Mouse (Mus musculus) heart, adult 11 months (tissue): Measurements from ENCODE around the gene Entpd8.

ENCODE experiments used
- DNase-seq: peaks from one replicate; pipeline ENCODE4 v3.0.0; 2022

The Entpd8 gene

GRCm38 (mm10) chr2:25098005-25098615 lies 18.0 kb downstream of the Entpd8 start:
- no peak for DNase-seq

- no peak for DNase-seq
Measured at GRCm38 (mm10) chr2:25098956-25099355, 18.9 kb downstream of the Entpd8 start.

GRCm38 (mm10) chr2:25099703-25100102 lies 19.6 kb downstream of the Entpd8 start:
- DNase-seq: no peak

GRCm38 (mm10) chr2:25104122-25104521 lies 24.0 kb downstream of the Entpd8 start:
- no peak for DNase-seq

- peak; percentile 93 for DNase-seq
Measured at GRCm38 (mm10) chr2:25106045-25106444, 25.9 kb downstream of the Entpd8 start.

- no peak for DNase-seq
Measured at GRCm38 (mm10) chr2:25109487-25109886, 29.4 kb downstream of the Entpd8 start.

GRCm38 (mm10) chr2:25110505-25111183 lies 30.5 kb downstream of the Entpd8 start:
- no peak for DNase-seq

- DNase-seq: peak; percentile 97
Measured at GRCm38 (mm10) chr2:25111184-25111791, 31.2 kb downstream of the Entpd8 start.

GRCm38 (mm10) chr2:25114308-25114707 lies 34.2 kb downstream of the Entpd8 start:
- no peak for DNase-seq

- DNase-seq: no peak
Measured at GRCm38 (mm10) chr2:25115442-25115841, 35.3 kb downstream of the Entpd8 start.

- DNase-seq: peak; percentile 66
Measured at GRCm38 (mm10) chr2:25120963-25121362, 40.9 kb downstream of the Entpd8 start.

GRCm38 (mm10) chr2:25122666-25123065 lies 42.6 kb downstream of the Entpd8 start:
- no peak for DNase-seq

GRCm38 (mm10) chr2:25123527-25123926 lies 43.4 kb downstream of the Entpd8 start:
- DNase-seq: no peak

- DNase-seq: no peak
Measured at GRCm38 (mm10) chr2:25124411-25124810, 44.3 kb downstream of the Entpd8 start.

GRCm38 (mm10) chr2:25125146-25125545 lies 45.0 kb downstream of the Entpd8 start:
- DNase-seq: peak; percentile 79

- peak; percentile 83 for DNase-seq
Measured at GRCm38 (mm10) chr2:25126011-25127010, 46.2 kb downstream of the Entpd8 start.

GRCm38 (mm10) chr2:25127206-25127605 lies 47.1 kb downstream of the Entpd8 start:
- DNase-seq: peak; percentile 95

- peak; percentile 97 for DNase-seq
Measured at GRCm38 (mm10) chr2:25128072-25128471, 48.0 kb downstream of the Entpd8 start.

- DNase-seq: no peak
Measured at GRCm38 (mm10) chr2:25131601-25132000, 51.5 kb downstream of the Entpd8 start.
